Mouse (Mus musculus): ENCODE measurements around the gene Olfr524.
A peak's percentile ranks its signal among the peaks of the same experiment; 100 is the strongest.

Olfr524 gene

GRCm38 (mm10) chr7:140205864-140206263, at the start of gene Olfr524:
TSS of gene Olfr524 (minus strand) at chr7:140205964.
- no peak for DNase-seq (ENCODE audit: low read depth, low spot score)

DNA sequence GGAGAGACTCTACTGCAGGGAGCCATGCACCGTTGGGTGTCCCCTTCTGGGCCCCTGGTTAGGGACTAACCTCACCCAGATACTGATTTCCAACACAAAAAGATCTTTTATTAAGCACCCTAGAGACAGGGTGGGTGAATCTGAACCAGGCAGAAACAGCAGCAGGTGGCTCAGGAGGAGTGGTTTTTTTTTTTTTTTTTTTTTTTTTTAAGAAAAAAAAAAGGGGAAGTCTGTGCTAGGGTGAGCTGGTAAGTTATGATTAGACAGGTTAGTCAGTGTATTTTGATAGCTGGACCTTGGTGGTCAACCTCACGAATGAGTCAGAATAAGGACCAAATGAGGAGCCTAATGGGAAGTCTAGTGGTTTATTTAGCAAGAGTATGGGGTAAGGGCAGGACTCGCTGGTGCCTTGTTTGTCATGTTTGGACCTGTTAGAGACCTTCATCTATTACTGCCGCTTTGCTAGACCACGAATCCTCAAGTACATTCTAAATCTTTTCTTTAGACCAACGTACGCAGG, 48.1 kb upstream of the Olfr524 start:
- DNase-seq (ENCODE audit: low read depth, low spot score) = no peak

DNA sequence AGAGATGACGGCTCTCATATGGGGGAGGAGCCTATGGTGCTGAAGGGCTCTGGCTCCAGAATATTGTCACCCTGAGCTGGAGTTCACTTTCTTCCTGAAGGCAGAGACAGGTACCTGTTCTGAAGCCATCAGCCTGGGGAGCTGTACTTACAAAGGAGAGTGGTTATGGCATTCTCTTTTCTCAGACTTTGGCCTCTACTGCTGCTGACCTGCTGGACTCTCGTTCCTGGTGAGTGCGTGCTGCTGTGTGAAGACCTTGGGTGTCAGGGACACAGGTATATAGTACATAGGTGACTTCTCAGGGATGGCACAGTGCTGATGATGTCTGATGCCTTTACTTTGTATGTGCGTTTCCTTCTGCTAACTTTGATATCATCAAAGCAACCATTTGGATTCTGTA, 41.5 kb upstream of the Olfr524 start, which contains the start of gene 5830411N06Rik:
TSS of gene 5830411N06Rik (plus strand) at position 69 of the 400 bp plus-strand sequence.
- no peak for DNase-seq (ENCODE audit: low read depth, low spot score)

DNA sequence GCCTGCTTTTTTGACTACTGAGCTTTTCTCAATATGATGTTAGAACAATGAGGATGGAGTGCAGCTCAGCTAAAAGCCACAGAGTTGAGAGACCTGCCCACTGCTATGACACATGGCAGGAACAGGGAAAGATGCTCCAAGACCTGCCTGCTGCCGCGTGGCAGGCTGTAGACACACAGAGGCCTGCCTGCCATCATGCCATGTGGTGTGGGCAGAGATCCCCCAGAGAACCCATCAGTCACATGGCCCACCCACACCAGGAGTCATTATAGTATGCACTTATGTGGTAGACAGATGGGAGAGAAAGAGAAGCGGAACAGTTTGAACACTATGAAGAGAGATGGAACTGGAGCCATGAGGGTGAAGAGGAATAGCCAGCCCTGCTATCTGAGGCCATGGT, 27.9 kb upstream of the Olfr524 start:
- DNase-seq (ENCODE audit: low read depth, low spot score) = no peak

GRCm38 (mm10) chr7:140231026-140231425, 25.3 kb upstream of the Olfr524 start:
- DNase-seq (ENCODE audit: low read depth, low spot score) = no peak

- no peak for DNase-seq (ENCODE audit: low read depth, low spot score)
Measured at GRCm38 (mm10) chr7:140228476-140228875, 22.7 kb upstream of the Olfr524 start.

- no peak for DNase-seq (ENCODE audit: low read depth, low spot score)
Measured at GRCm38 (mm10) chr7:140224209-140224608, 18.4 kb upstream of the Olfr524 start.

DNA sequence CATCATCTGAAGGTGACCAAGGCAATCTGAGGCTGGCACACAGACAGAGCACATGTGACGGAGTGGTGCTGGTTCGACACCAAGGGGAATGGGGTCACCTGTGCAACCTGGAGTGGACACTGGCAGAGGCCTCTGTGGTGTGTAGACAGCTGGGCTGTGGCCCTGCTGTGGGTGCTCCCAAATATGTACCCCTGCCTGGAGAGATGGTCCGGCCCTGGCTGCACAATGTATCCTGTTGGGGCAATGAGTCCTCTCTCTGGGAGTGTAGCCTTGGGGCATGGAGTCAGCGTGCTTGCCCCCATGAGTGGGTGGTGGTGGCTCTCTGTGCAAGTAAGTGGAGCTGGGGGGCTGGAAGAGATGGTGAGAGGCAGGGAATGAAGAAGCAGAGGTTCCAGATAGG, 14.6 kb upstream of the Olfr524 start:
- DNase-seq (ENCODE audit: low read depth, low spot score) = no peak

GRCm38 (mm10) chr7:140219268-140219667, 13.5 kb upstream of the Olfr524 start:
- DNase-seq (ENCODE audit: low read depth, low spot score) = no peak

DNA sequence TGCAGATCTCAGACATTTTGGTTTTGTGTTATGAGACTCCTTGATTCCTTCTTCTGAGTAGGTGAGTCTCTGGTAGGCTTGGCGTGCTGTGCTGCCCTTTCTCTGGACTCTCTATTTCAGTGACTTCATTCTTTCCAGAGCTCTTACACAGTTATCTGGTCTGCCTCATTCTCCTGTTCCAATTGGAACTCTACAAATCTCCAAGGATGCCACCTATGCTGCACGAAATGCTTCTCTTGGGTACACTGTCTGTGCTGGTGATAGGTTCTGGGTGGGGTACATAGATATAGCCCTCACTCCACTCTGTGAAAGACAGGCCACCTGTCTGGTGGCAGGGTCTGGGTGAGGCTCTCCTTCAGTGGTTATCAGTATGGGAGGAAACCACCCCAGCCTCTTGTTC, 12.2 kb upstream of the Olfr524 start, which contains the start of gene Cd163l1:
TSS of gene Cd163l1 (plus strand) at position 301 of the 400 bp plus-strand sequence.
- DNase-seq (ENCODE audit: low read depth, low spot score) = no peak

- DNase-seq (ENCODE audit: low read depth, low spot score) = no peak
Measured at GRCm38 (mm10) chr7:140213841-140214240, 8.1 kb upstream of the Olfr524 start.

- no peak for DNase-seq (ENCODE audit: low read depth, low spot score)
Measured at GRCm38 (mm10) chr7:140208677-140209076, 2.9 kb upstream of the Olfr524 start.

DNA sequence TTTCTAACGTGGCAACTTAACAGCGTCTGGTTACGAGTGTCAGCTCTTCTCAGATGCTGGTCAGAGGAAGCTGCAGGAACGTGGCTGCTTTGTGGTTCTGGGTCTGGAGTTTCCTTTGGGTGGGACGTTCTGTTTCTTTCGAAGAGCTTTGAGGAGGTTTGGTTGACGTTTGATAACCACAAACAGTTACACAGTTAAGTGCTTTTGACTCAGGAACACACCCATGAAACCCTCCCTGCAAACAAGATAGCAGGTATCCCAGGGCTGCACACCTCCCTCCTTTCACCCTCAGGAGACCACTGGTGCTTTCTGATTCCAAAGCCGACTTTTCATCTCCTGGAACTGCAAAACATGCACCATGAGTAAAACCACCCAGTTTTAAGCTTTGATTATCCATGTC, 2.4 kb upstream of the Olfr524 start:
- DNase-seq (ENCODE audit: low read depth, low spot score) = no peak

DNA sequence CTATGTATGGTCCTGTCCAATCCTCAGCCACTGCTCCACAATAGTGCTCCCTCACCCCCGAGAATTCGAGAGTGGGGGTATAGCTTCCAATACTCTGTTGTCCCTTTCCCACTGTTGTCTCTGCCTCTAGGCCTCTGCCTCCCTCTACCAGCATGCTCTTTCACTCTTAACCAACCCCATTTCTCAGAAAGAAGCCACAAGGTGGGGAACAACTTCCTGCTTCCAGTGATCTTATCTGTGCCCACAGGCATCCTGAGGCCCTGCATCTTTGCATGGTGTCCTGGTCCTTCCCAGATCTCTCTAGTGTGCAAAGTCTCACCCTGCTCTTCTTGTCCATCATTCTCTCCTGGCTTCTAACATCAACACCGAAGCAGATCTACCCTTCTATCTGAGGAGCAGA, 1.1 kb upstream of the Olfr524 start:
- no peak for DNase-seq (ENCODE audit: low read depth, low spot score)

GRCm38 (mm10) chr7:140201090-140201489, 4.7 kb downstream of the Olfr524 start:
- no peak for DNase-seq (ENCODE audit: low read depth, low spot score)

- DNase-seq (ENCODE audit: low read depth, low spot score) = no peak
Measured at GRCm38 (mm10) chr7:140196002-140196401, 9.8 kb downstream of the Olfr524 start.

DNA sequence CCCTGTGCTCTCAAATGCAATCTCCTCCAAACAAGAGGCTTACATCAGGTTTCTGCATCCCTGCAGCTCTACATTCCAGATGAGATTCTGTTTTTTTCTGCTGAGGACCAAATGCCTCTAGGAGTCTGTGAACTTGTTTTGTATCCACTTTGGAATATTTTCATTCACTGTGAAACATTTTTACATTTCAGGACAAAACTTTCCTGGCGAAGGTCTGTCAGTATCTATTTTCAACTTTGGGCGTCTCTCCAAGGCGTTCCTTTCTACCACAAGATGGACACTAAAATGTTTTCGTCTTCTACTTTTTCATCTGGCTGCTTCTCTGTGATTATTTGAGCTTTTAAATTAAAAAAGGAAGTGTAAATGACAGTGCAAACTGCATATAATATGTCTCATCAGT, 11.7 kb downstream of the Olfr524 start:
- DNase-seq (ENCODE audit: low read depth, low spot score) = no peak

DNA sequence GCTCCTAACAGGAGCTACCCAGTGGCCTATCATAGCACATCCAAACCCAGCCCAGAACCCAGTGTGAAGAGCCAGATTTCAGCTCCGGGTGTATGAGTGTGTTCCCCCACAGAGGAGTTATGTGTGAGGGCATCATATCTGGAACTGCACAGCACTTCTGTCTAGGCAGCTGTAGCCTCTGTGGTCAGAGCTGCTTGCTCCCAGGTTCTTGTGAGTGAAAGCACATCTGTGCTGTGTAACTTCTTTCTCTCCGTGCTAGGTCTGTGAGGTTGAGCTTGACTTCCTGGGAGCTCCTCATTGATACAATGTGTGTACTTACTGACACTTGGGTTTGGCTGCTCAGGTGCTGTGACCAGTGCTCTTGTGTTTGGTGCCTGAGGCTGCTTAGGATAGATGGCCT, 12.9 kb downstream of the Olfr524 start:
- no peak for DNase-seq (ENCODE audit: low read depth, low spot score)

- no peak for DNase-seq (ENCODE audit: low read depth, low spot score)
Measured at GRCm38 (mm10) chr7:140192445-140192844, 13.3 kb downstream of the Olfr524 start.

GRCm38 (mm10) chr7:140190435-140190834, 15.3 kb downstream of the Olfr524 start:
- no peak for DNase-seq (ENCODE audit: low read depth, low spot score)

- DNase-seq (ENCODE audit: low read depth, low spot score) = peak; percentile 9
Measured at GRCm38 (mm10) chr7:140188391-140189328, 17.1 kb downstream of the Olfr524 start.

- no peak for DNase-seq (ENCODE audit: low read depth, low spot score)
Measured at GRCm38 (mm10) chr7:140187721-140188390, 17.9 kb downstream of the Olfr524 start.

Measured in WW6 (cell line).